Mouse (Mus musculus) E14TG2a.4 (cell line): ENCODE measurements around the gene Dab1.

ENCODE experiments used
- CTCF ChIP-seq: conservative IDR thresholded peaks from 2 replicates; pipeline ENCODE4 v1.5.1; 2014; ENCODE audit warnings: low read length
- NANOG ChIP-seq: IDR thresholded peaks from 2 replicates; pipeline ENCODE4 v1.6.1; 2014; ENCODE audit warnings: borderline replicate concordance, low read length, mixed read lengths
- POU5F1 ChIP-seq: IDR thresholded peaks from 2 replicates; pipeline ENCODE4 v1.6.1; 2014; ENCODE audit warnings: low read length, borderline replicate concordance

DNA sequence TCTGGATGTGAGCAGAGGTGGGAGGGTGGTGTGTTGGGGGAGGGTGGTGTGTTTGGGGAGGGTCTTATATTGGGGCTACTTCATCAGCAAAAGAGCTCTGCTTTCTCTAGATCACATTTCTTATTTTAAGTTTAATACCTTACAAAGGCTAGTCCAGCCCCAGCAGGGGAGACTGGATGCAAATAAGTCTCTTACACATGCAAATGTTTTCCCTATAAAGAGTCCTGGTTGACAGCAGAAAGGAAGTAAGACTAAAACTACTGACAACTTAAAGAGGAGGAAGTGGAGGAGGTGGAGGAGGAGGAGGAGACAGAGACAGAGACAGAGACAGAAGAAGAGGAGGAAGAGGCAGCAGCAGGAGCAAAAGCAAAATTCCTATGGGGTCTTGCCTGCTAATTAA, 885.8 kb downstream of the Dab1 start:
- no peak for TF ChIP-seq CTCF
- no peak for TF ChIP-seq POU5F1
- no peak for TF ChIP-seq NANOG
